Mouse (Mus musculus) limb, embryonic 13.5 days (tissue): Measurements from ENCODE around the gene Rae1. TPM values are rescaled to one million over a fixed set of nuclear protein-coding genes. Genes with fewer than 3 reads are reported as not detected.

Source experiments
- ATAC-seq: fragments of 200-750 bp; cut with Nextera tagmentation; 2 replicates; pipeline ENCODE4 v1.8.0; 2017; ENCODE audit warnings: low read depth, moderate number of reproducible peaks, moderate TSS enrichment; ENCODE audit not compliant: low FRiP score
- H3K27ac ChIP-seq: fragments of 300-500 bp; sonication (generic); 2 replicates; pipeline ENCODE4 v1.5.1; 2015; ENCODE audit warnings: inconsistent platforms, mild to moderate bottlenecking, moderate library complexity
- H3K27me3 ChIP-seq: fragments of 300-500 bp; sonication (generic); 2 replicates; pipeline ENCODE4 v1.6.1; 2015; ENCODE audit warnings: mild to moderate bottlenecking, inconsistent platforms
- H3K36me3 ChIP-seq: fragments of 300-500 bp; sonication (generic); 2 replicates; pipeline ENCODE4 v1.6.1; 2015; ENCODE audit warnings: inconsistent platforms, mild to moderate bottlenecking, moderate library complexity
- H3K4me1 ChIP-seq: fragments of 300-500 bp; sonication (generic); 2 replicates; pipeline ENCODE4 v1.6.1; 2015; ENCODE audit warnings: inconsistent platforms
- H3K4me2 ChIP-seq: fragments of 300-500 bp; sonication (generic); replicated peaks from 2 replicates; pipeline ENCODE4 v1.6.1; 2015; ENCODE audit warnings: inconsistent platforms, mild to moderate bottlenecking, moderate library complexity
- H3K4me3 ChIP-seq: fragments of 300-500 bp; sonication (generic); 2 replicates; pipeline ENCODE4 v1.5.1; 2015; ENCODE audit warnings: moderate library complexity, mild to moderate bottlenecking, inconsistent platforms
- H3K9ac ChIP-seq: fragments of 300-500 bp; sonication (generic); 2 replicates; pipeline ENCODE4 v1.6.1; 2015; ENCODE audit warnings: mild to moderate bottlenecking, inconsistent platforms
- H3K9me3 ChIP-seq: fragments of 300-500 bp; sonication (generic); 2 replicates; pipeline ENCODE4 v1.6.1; 2016; ENCODE audit warnings: inconsistent platforms
- whole genome bisulfite sequencing: fragments of 180-500 bp; shearing (Covaris S2); methylation state at CpG from one replicate; pipeline ENCODE4 v1.1.7; 2015; 5-methylcytosine and 5-hydroxymethylcytosine counted together
- polyA plus RNA-seq: library from polyadenylated mRNA; unstranded; fragments of >200 nt; fragmentation: Nextera tagmentation; extraction: Ambion mirVana; gene quantifications from 2 replicates; pipeline ENCODE4 v1.2.1, GENCODE M21; 2015

The Rae1 gene
- polyA plus RNA-seq, 1 experiment from 2014 or later, result 148 TPM

GRCm38 (mm10) chr2:172998478-172998877 is 1.4 kb upstream of the Rae1 start:
- WGBS, result 66% methylated on average over 7 of the region's 7 CpGs
- Histone ChIP-seq H3K4me3 (no peak overlapping the region), H3K36me3 (peaks cover 21% of the 10 kb centered on the region), H3K9ac (no peak overlapping the region), H3K4me2 (no peak overlapping the region), H3K27me3 (peaks cover 7% of the 10 kb centered on the region; the same call in 1 of the 2 replicates), H3K27ac (no peak overlapping the region), H3K9me3 (no peaks in the 10 kb centered on the region), H3K4me1 (peaks cover 22% of the 10 kb centered on the region)
- no peak for ATAC-seq

GRCm38 (mm10) chr2:173000285-173000652 is 352 bp downstream of the Rae1 start:
- ATAC-seq, result peak; percentile 86
- peak overlapping the region; percentile 95 for H3K4me3 ChIP-seq

GRCm38 (mm10) chr2:173000921-173001320 is 1.0 kb downstream of the Rae1 start:
- Histone ChIP-seq H3K4me1 (peaks cover 18% of the 10 kb centered on the region), H3K27ac (no peak overlapping the region; the same call in 1 of the 2 replicates), H3K4me2 (peak overlapping the region; percentile 93), H3K9ac (peak overlapping the region; percentile 95), H3K27me3 (peaks cover 7% of the 10 kb centered on the region; the same call in 1 of the 2 replicates), H3K4me3 (peak overlapping the region; percentile 95), H3K9me3 (no peaks in the 10 kb centered on the region), H3K36me3 (peaks cover 45% of the 10 kb centered on the region)
- no peak for ATAC-seq
- WGBS, result 24% methylated on average over 8 of the region's 8 CpGs

More at GRCm38 (mm10) chr2:173000285-173000652, 352 bp downstream of the Rae1 start:
- Histone ChIP-seq H3K9ac (peak overlapping the region; percentile 95), H3K9me3 (no peaks in the 10 kb centered on the region), H3K27me3 (peaks cover 7% of the 10 kb centered on the region; the same call in 1 of the 2 replicates), H3K36me3 (peaks cover 38% of the 10 kb centered on the region), H3K4me1 (peaks cover 22% of the 10 kb centered on the region), H3K27ac (peak overlapping the region; percentile 88), H3K4me2 (peak overlapping the region; percentile 93)
- under 1% methylated on average over 42 of the region's 42 CpGs for WGBS

- Histone ChIP-seq H3K9me3 (no peaks in the 10 kb centered on the region), H3K27me3 (no peaks in the 10 kb centered on the region), H3K36me3 (peaks cover 73% of the 10 kb centered on the region), H3K4me2 (no peak overlapping the region), H3K4me3 (no peak overlapping the region), H3K4me1 (peaks cover 16% of the 10 kb centered on the region), H3K27ac (no peak overlapping the region), H3K9ac (no peak overlapping the region)
- no peak for ATAC-seq
- 95% methylated on average over 8 of the region's 8 CpGs for WGBS
Observed at GRCm38 (mm10) chr2:173003737-173004136, 3.8 kb downstream of the Rae1 start.

- H3K9ac ChIP-seq, result no peak overlapping the region
- no peak overlapping the region for H3K4me3 ChIP-seq
- no peaks in the 10 kb centered on the region for H3K9me3 ChIP-seq
- H3K27me3 ChIP-seq, result no peaks in the 10 kb centered on the region
- ATAC-seq, result no peak
- peaks cover 100% of the 10 kb centered on the region for H3K36me3 ChIP-seq
- no peak overlapping the region for H3K27ac ChIP-seq
- no peak overlapping the region for H3K4me2 ChIP-seq
- H3K4me1 ChIP-seq, result peaks cover 4% of the 10 kb centered on the region; the same call in 1 of the 2 replicates
- 71% methylated on average over 3 of the region's 3 CpGs for WGBS
Observed at GRCm38 (mm10) chr2:173010220-173010717, 10.4 kb downstream of the Rae1 start.

GRCm38 (mm10) chr2:173011440-173011839 is 11.5 kb downstream of the Rae1 start:
- peaks cover 4% of the 10 kb centered on the region; the same call in 1 of the 2 replicates for H3K4me1 ChIP-seq
- H3K27ac ChIP-seq, result no peak overlapping the region
- WGBS, result 94% methylated on average over 8 of the region's 8 CpGs
- H3K9ac ChIP-seq, result no peak overlapping the region
- H3K36me3 ChIP-seq, result peaks cover 99% of the 10 kb centered on the region
- ATAC-seq, result no peak
- H3K4me2 ChIP-seq, result no peak overlapping the region
- H3K9me3 ChIP-seq, result no peaks in the 10 kb centered on the region
- H3K4me3 ChIP-seq, result no peak overlapping the region
- H3K27me3 ChIP-seq, result no peaks in the 10 kb centered on the region

GRCm38 (mm10) chr2:173014741-173015287 is 14.9 kb downstream of the Rae1 start:
- ATAC-seq, result no peak
- peaks cover 65% of the 10 kb centered on the region for H3K36me3 ChIP-seq

GRCm38 (mm10) chr2:173017940-173018339 is 18.0 kb downstream of the Rae1 start:
- no peak overlapping the region for H3K27ac ChIP-seq
- no peaks in the 10 kb centered on the region for H3K9me3 ChIP-seq
- H3K4me3 ChIP-seq, result no peak overlapping the region
- ATAC-seq, result no peak
- 41% methylated on average over 6 of the region's 6 CpGs for WGBS
- peaks cover 34% of the 10 kb centered on the region for H3K36me3 ChIP-seq
- H3K4me2 ChIP-seq, result no peak overlapping the region
- peaks cover 24% of the 10 kb centered on the region for H3K4me1 ChIP-seq
- H3K27me3 ChIP-seq, result peaks cover 20% of the 10 kb centered on the region
- H3K9ac ChIP-seq, result no peak overlapping the region

More at GRCm38 (mm10) chr2:173014741-173015287, 14.9 kb downstream of the Rae1 start:
- Histone ChIP-seq H3K4me3 (no peak overlapping the region), H3K9ac (no peak overlapping the region), H3K9me3 (no peaks in the 10 kb centered on the region), H3K4me1 (peaks cover 13% of the 10 kb centered on the region), H3K27me3 (peaks cover 9% of the 10 kb centered on the region; the same call in 1 of the 2 replicates), H3K4me2 (no peak overlapping the region), H3K27ac (no peak overlapping the region)
- WGBS, result 76% methylated on average over 7 of the region's 7 CpGs

GRCm38 (mm10) chr2:173018618-173019017 is 18.7 kb downstream of the Rae1 start:
- H3K4me1 ChIP-seq, result peaks cover 31% of the 10 kb centered on the region
- ATAC-seq, result no peak
- no peaks in the 10 kb centered on the region for H3K9me3 ChIP-seq
- H3K4me2 ChIP-seq, result 0 out of 2 replicates have a peak overlapping the region, but pooled peaks have one; percentile 9
- 14% methylated on average over 8 of the region's 8 CpGs for WGBS
- no peak overlapping the region for H3K4me3 ChIP-seq
- H3K36me3 ChIP-seq, result peaks cover 27% of the 10 kb centered on the region
- H3K9ac ChIP-seq, result peak overlapping the region; percentile 31; the same call in 1 of the 2 replicates
- H3K27me3 ChIP-seq, result peaks cover 20% of the 10 kb centered on the region
- H3K27ac ChIP-seq, result no peak overlapping the region

- WGBS, result 14% methylated on average over 9 of the region's 9 CpGs
- no peak for ATAC-seq
- Histone ChIP-seq H3K9me3 (no peaks in the 10 kb centered on the region), H3K9ac (peak overlapping the region; percentile 63), H3K27ac (no peak overlapping the region), H3K4me1 (peaks cover 38% of the 10 kb centered on the region), H3K4me2 (peak overlapping the region; percentile 85), H3K4me3 (peak overlapping the region; percentile 45), H3K27me3 (peaks cover 20% of the 10 kb centered on the region), H3K36me3 (peaks cover 24% of the 10 kb centered on the region)
Observed at GRCm38 (mm10) chr2:173019322-173019721, 19.4 kb downstream of the Rae1 start.

- Histone ChIP-seq H3K4me1 (peaks cover 43% of the 10 kb centered on the region), H3K4me2 (peak overlapping the region; percentile 85), H3K9me3 (no peaks in the 10 kb centered on the region), H3K27ac (no peak overlapping the region), H3K4me3 (peak overlapping the region; percentile 45), H3K36me3 (peaks cover 24% of the 10 kb centered on the region), H3K9ac (peak overlapping the region; percentile 63), H3K27me3 (peaks cover 20% of the 10 kb centered on the region)
- WGBS, result under 1% methylated on average over 29 of the region's 29 CpGs
- peak; percentile 74 for ATAC-seq
Observed at GRCm38 (mm10) chr2:173019790-173020189, 19.9 kb downstream of the Rae1 start.

- H3K4me1 ChIP-seq, result peaks cover 49% of the 10 kb centered on the region
- ATAC-seq, result no peak
Observed at GRCm38 (mm10) chr2:173020430-173020829, 20.5 kb downstream of the Rae1 start, which contains the start of gene Rbm38. Gene Rbm38, plus strand, starts transcription at chr2:173020498.

More at GRCm38 (mm10) chr2:173020430-173020829, 20.5 kb downstream of the Rae1 start, which contains the start of gene Rbm38:
- Histone ChIP-seq H3K4me2 (peak within 1 kb of the TSS; percentile 85), H3K9me3 (no peaks in the 10 kb centered on the region), H3K9ac (peak within 1 kb of the TSS; percentile 63), H3K36me3 (peaks cover 23% of the 10 kb centered on the region), H3K4me3 (peak within 1 kb of the TSS; percentile 74), H3K27ac (no peak within 1 kb of the TSS), H3K27me3 (peaks cover 20% of the 10 kb centered on the region)
- WGBS, result 34% methylated on average over 11 of the region's 11 CpGs
